Comparison of ENCODE assay signal across 26 mouse cellular contexts in genomic region chrX:35969276-35969675, GRCm38 (mm10).
"Had no signal": no experiment of that assay in that cellular context is flagged by ENCODE, and none has a peak within 500 bp of the region (broad histone marks: within the 10 kb centered on the region; RNA-seq: fewer than 3 reads in every experiment).

No protein-coding gene starts in this region.

- H3K4me2 ChIP-seq: embryonic facial prominence, embryonic 12.5 days; embryonic facial prominence, embryonic 13.5 days; embryonic facial prominence, embryonic 15.5 days; forebrain, embryonic 12.5 days; forebrain, embryonic 13.5 days; forebrain, embryonic 15.5 days had no signal

- H3K4me1 ChIP-seq: embryonic facial prominence, embryonic 10.5 days; embryonic facial prominence, embryonic 12.5 days; embryonic facial prominence, embryonic 13.5 days; embryonic facial prominence, embryonic 15.5 days; forebrain, embryonic 10.5 days; forebrain, embryonic 12.5 days; forebrain, embryonic 13.5 days; forebrain, embryonic 15.5 days had no signal

- ATAC-seq: forebrain, embryonic 13.5 days; forebrain, embryonic 15.5 days; forebrain, embryonic 16.5 days; forebrain, postnatal 0 days had no signal

- H3K9ac ChIP-seq: embryonic facial prominence, embryonic 12.5 days; embryonic facial prominence, embryonic 13.5 days; embryonic facial prominence, embryonic 15.5 days; forebrain, embryonic 12.5 days; forebrain, embryonic 13.5 days; forebrain, embryonic 15.5 days; forebrain, postnatal 0 days had no signal

- H3K27me3 ChIP-seq: embryonic facial prominence, embryonic 12.5 days; embryonic facial prominence, embryonic 13.5 days; embryonic facial prominence, embryonic 15.5 days; forebrain, embryonic 12.5 days; forebrain, embryonic 13.5 days; forebrain, embryonic 15.5 days had no signal

- H3K36me3 ChIP-seq: embryonic facial prominence, embryonic 10.5 days; embryonic facial prominence, embryonic 12.5 days; embryonic facial prominence, embryonic 13.5 days; embryonic facial prominence, embryonic 15.5 days; forebrain, embryonic 12.5 days; forebrain, embryonic 15.5 days had no signal

- DNase-seq: cerebellum, adult 2 months; cerebellum, adult 8-10 months; cerebellum, adult 9-10 months; cerebellum, adult 9-11 months; cerebellum, postnatal 25 days; cerebellum, postnatal 36 days; embryo, embryonic 11 days; forebrain, postnatal 0 days; gastrocnemius, adult 2 months; gastrocnemius, postnatal 10 days; gastrocnemius, postnatal 14 days; gastrocnemius, postnatal 25 days; gastrocnemius, postnatal 36 days; heart, adult 11 months; heart, adult 18-20 months; heart, adult 2 months had no signal

- H3K4me3 ChIP-seq: embryonic facial prominence, embryonic 10.5 days; embryonic facial prominence, embryonic 12.5 days; embryonic facial prominence, embryonic 13.5 days; embryonic facial prominence, embryonic 15.5 days; erythroblast, embryonic 14.5 days; forebrain, embryonic 10.5 days; forebrain, embryonic 12.5 days; forebrain, embryonic 13.5 days; forebrain, embryonic 15.5 days; gastrocnemius, adult 2 months; heart, adult 2 months had no signal

- H3K9me3 ChIP-seq: embryonic facial prominence, embryonic 10.5 days; embryonic facial prominence, embryonic 12.5 days; embryonic facial prominence, embryonic 13.5 days; embryonic facial prominence, embryonic 15.5 days; forebrain, embryonic 10.5 days; forebrain, embryonic 12.5 days; forebrain, embryonic 13.5 days; forebrain, embryonic 15.5 days had no signal

- H3K27ac ChIP-seq: embryonic facial prominence, embryonic 10.5 days; embryonic facial prominence, embryonic 12.5 days; embryonic facial prominence, embryonic 13.5 days; embryonic facial prominence, embryonic 15.5 days; forebrain, embryonic 10.5 days; forebrain, embryonic 12.5 days; forebrain, embryonic 13.5 days; forebrain, embryonic 15.5 days; gastrocnemius, adult 2 months; heart, adult 2 months had no signal
